Mouse (Mus musculus): ENCODE results near the gene Pin1rt1.

DNA sequence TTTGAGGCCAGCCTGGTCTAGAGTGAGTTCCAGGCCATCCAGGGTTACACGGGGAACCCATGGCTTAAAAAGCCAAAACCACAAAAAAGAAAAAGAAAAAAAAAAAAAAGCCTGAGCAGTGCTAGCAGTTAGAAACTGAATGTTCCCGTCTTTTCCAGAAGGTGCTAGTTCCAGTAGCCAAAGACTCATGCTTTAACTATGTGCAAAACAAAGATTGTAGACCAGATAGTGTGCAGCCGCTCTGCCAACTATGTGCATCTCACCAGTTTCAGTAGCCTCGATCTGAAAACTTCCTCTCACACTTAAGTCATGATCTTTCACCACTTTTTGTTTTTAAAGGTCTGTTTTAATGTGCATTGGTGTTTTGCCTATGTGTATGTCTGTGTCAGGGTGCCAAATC, 1.6 kb upstream of the Pin1rt1 start:
- TF ChIP-seq CTCF (IDR thresholded peaks at IDR 0.05; ENCODE audit: control insufficient read depth, insufficient read depth, low read length): no peak
- TF ChIP-seq POLR2A (IDR thresholded peaks at IDR 0.05; ENCODE audit: borderline replicate concordance, control insufficient read depth, low read depth, low read length): no peak
